Mouse (Mus musculus) granulocyte monocyte progenitor cell, adult 5-6 weeks (primary cell): ENCODE results near the gene Vmn2r83. TPM values are rescaled to one million over a fixed set of nuclear protein-coding genes. Genes with fewer than 3 reads are reported as not detected.

Source experiments
- ATAC-seq: replicated peaks from 2 replicates; pipeline ENCODE4 v1.8.0; 2016; ENCODE audit warnings: mild to moderate bottlenecking, moderate TSS enrichment, inconsistent platforms; ENCODE audit not compliant: poor library complexity, severe bottlenecking
- total RNA-seq, 2 experiments: library from RNA; stranded (forward) in 1 of 2; stranded (reverse) in 1 of 2; fragments of 200-712, 200-1000 nt in 1 of 2; fragments of >200 nt in 1 of 2; fragmentation: Nextera tagmentation in 1 of 2; gene quantifications; 2 replicates each; pipeline ENCODE4 v1.2.3; 2014 to 2017

Gene Vmn2r83
- total RNA-seq, 2 experiments from 2014 or later: not detected

- ATAC-seq: no peak
Observed at GRCm38 (mm10) chr10:79536461-79537080, 68.0 kb downstream of the Vmn2r83 start.

- no peak for ATAC-seq
Observed at GRCm38 (mm10) chr10:79537271-79537670, 68.7 kb downstream of the Vmn2r83 start.

GRCm38 (mm10) chr10:79537781-79538180, 69.2 kb downstream of the Vmn2r83 start:
- no peak for ATAC-seq

GRCm38 (mm10) chr10:79538323-79538722, 69.8 kb downstream of the Vmn2r83 start:
- ATAC-seq: no peak

- peak; percentile 90 for ATAC-seq
Observed at GRCm38 (mm10) chr10:79538873-79539272, 70.3 kb downstream of the Vmn2r83 start.

- no peak for ATAC-seq
Observed at GRCm38 (mm10) chr10:79539701-79540495, 71.4 kb downstream of the Vmn2r83 start.

GRCm38 (mm10) chr10:79540746-79541145, 72.2 kb downstream of the Vmn2r83 start:
- no peak for ATAC-seq

- ATAC-seq: no peak
Observed at GRCm38 (mm10) chr10:79541522-79541921, 73.0 kb downstream of the Vmn2r83 start.

GRCm38 (mm10) chr10:79542171-79542570, 73.6 kb downstream of the Vmn2r83 start:
- no peak for ATAC-seq

Other genes starting within 250 kb of the Vmn2r83 start
- not detected in 2 replicates for gene Vmn2r81, start 221.0 kb upstream of the Vmn2r83 start, total RNA-seq (2014; fragmentation: Nextera tagmentation)
- not detected in 2 replicates for gene Vmn2r81, start 221.0 kb upstream of the Vmn2r83 start, total RNA-seq (2017)
- gene Vmn2r82, start 112.2 kb upstream of the Vmn2r83 start, total RNA-seq (2014; fragmentation: Nextera tagmentation): not detected in 2 replicates
- not detected in 2 replicates for gene Vmn2r82, start 112.2 kb upstream of the Vmn2r83 start, total RNA-seq (2017)
- gene Plpp2, start 65.1 kb downstream of the Vmn2r83 start, total RNA-seq (2014; fragmentation: Nextera tagmentation): 13.9 and 14.8 TPM in 2 replicates
- gene Plpp2, start 65.1 kb downstream of the Vmn2r83 start, total RNA-seq (2017): 5.3 and 7.9 TPM in 2 replicates
- gene Mier2, start 86.5 kb downstream of the Vmn2r83 start, total RNA-seq (2014; fragmentation: Nextera tagmentation): 24.4 and 24.8 TPM in 2 replicates
- gene Mier2, start 86.5 kb downstream of the Vmn2r83 start, total RNA-seq (2017): 10.8 and 16.8 TPM in 2 replicates
- not detected in 2 replicates for gene Theg, start 118.6 kb downstream of the Vmn2r83 start, total RNA-seq (2014; fragmentation: Nextera tagmentation)
- not detected in 2 replicates for gene Theg, start 118.6 kb downstream of the Vmn2r83 start, total RNA-seq (2017)
- gene C2cd4c, start 145.3 kb downstream of the Vmn2r83 start, total RNA-seq (2014; fragmentation: Nextera tagmentation): not detected in 2 replicates
- not detected in 2 replicates for gene C2cd4c, start 145.3 kb downstream of the Vmn2r83 start, total RNA-seq (2017)
- not detected in 2 replicates for gene Shc2, start 169.2 kb downstream of the Vmn2r83 start, total RNA-seq (2014; fragmentation: Nextera tagmentation)
- gene Shc2, start 169.2 kb downstream of the Vmn2r83 start, total RNA-seq (2017): not detected in 2 replicates
- gene Odf3l2, start 177.0 kb downstream of the Vmn2r83 start, total RNA-seq (2014; fragmentation: Nextera tagmentation): not detected in 2 replicates
- not detected in 2 replicates for gene Odf3l2, start 177.0 kb downstream of the Vmn2r83 start, total RNA-seq (2017)
- not detected in 2 replicates for gene Madcam1, start 195.8 kb downstream of the Vmn2r83 start, total RNA-seq (2014; fragmentation: Nextera tagmentation)
- gene Madcam1, start 195.8 kb downstream of the Vmn2r83 start, total RNA-seq (2017): not detected in 2 replicates
- 7.4 and 9.7 TPM in 2 replicates for gene Tpgs1, start 200.6 kb downstream of the Vmn2r83 start, total RNA-seq (2014; fragmentation: Nextera tagmentation)
- 8.1 and 14.6 TPM in 2 replicates for gene Tpgs1, start 200.6 kb downstream of the Vmn2r83 start, total RNA-seq (2017)
- gene Cdc34, start 213.5 kb downstream of the Vmn2r83 start, total RNA-seq (2014; fragmentation: Nextera tagmentation): 110 and 115 TPM in 2 replicates
- 98.7 and 142 TPM in 2 replicates for gene Cdc34, start 213.5 kb downstream of the Vmn2r83 start, total RNA-seq (2017)
- 2.2 TPM in 1 of 2 replicates, not detected in the other for gene Gzmm, start 220.3 kb downstream of the Vmn2r83 start, total RNA-seq (2014; fragmentation: Nextera tagmentation)
- gene Gzmm, start 220.3 kb downstream of the Vmn2r83 start, total RNA-seq (2017): 0.34 TPM in 1 of 2 replicates, not detected in the other
- gene Bsg, start 235.8 kb downstream of the Vmn2r83 start, total RNA-seq (2014; fragmentation: Nextera tagmentation): 253 and 319 TPM in 2 replicates
- gene Bsg, start 235.8 kb downstream of the Vmn2r83 start, total RNA-seq (2017): 278 and 345 TPM in 2 replicates
- gene Hcn2, start 247.9 kb downstream of the Vmn2r83 start, total RNA-seq (2014; fragmentation: Nextera tagmentation): 0.28 TPM in 1 of 2 replicates, not detected in the other
- 0.39 TPM in 1 of 2 replicates, not detected in the other for gene Hcn2, start 247.9 kb downstream of the Vmn2r83 start, total RNA-seq (2017)